Mouse (Mus musculus) left cerebral cortex, postnatal 25 days (tissue): ENCODE results near the gene Opcml. TPM values are rescaled to one million over a fixed set of nuclear protein-coding genes. Genes with fewer than 3 reads are reported as not detected.
A peak's percentile ranks its signal among the peaks of the same experiment; 100 is the strongest.

Experiments used
- DNase-seq, 2 experiments: peaks; one replicate each; pipeline ENCODE4 v3.0.0; 2022; ENCODE audit warnings: low spot score in 2 of 2, mixed read lengths in 1 of 2
- intact Hi-C: fragments of 180-260 bp; cut with DNase I; formaldehyde crosslinking; loops from one replicate; pipeline ENCODE4 v1.15.1; 2025
- total RNA-seq, 2 experiments: library from RNA; stranded (reverse); gene quantifications; 2 replicates each; pipeline ENCODE4 v1.2.3; 2021

Opcml gene
- total RNA-seq, 2 experiments from 2014 or later = 272 to 283 TPM

DNA sequence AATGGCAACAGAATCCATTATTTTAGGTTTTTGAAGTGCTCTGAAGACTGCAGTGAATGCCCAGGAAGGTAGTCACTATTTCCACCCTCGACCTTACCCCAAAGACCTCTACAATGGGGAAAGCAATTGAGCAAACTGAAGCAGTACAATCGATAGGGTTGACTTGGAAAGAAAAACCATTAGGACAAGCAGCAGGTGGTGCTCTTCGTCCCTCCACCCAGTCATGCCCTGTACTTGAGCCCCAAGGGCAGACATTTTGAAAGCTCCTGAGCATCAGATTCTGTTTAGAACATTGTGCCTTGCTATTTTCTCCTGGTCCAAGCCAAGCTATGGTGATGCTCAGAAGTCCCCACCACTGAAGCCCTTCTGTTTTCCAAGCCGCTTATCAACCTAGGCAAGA lies 744.4 kb downstream of the Opcml start:
- intact Hi-C loops = no loop called here
- DNase-seq = no peak

DNA sequence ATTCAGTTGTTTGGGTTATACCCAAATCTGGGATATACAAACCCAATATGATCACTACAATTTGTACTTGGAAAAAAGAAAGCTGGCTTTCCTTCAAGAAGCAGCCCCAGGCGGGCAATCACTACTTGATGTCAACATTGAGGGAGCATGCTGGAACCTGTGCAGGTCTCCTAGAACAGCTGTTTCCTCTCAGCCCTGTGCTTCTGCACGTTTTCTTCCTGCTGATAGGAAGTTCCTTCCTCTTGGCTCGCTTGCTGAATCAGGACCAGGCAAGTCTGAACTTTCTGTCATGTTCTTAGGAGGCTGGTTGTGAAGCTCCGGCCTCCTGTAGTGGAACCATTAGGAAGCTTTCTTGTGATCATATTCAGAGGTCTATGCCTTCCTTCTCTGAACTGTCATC lies 746.1 kb downstream of the Opcml start:
- no peak for DNase-seq
- intact Hi-C loops = no loop called here

DNA sequence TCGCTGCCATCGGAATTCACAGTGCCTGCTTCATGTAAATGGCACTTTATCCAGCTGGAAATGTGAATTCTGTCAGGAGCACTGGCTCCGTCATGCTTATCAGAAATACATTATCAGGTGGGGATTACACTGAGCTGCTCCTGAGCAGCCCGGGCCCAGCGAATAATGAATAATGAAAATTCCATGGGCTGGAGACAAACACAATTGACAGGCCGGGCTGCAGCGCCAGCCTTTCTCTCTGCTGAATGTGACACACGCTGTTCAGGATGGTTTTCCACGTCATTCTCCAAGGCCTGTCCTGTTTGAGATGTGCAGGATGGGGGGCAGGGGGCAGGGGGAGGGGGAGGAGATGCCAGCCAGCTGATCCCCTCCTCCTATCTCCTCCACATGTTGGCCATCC lies 757.6 kb downstream of the Opcml start:
- intact Hi-C loops = no loop called here
- no peak for DNase-seq

DNA sequence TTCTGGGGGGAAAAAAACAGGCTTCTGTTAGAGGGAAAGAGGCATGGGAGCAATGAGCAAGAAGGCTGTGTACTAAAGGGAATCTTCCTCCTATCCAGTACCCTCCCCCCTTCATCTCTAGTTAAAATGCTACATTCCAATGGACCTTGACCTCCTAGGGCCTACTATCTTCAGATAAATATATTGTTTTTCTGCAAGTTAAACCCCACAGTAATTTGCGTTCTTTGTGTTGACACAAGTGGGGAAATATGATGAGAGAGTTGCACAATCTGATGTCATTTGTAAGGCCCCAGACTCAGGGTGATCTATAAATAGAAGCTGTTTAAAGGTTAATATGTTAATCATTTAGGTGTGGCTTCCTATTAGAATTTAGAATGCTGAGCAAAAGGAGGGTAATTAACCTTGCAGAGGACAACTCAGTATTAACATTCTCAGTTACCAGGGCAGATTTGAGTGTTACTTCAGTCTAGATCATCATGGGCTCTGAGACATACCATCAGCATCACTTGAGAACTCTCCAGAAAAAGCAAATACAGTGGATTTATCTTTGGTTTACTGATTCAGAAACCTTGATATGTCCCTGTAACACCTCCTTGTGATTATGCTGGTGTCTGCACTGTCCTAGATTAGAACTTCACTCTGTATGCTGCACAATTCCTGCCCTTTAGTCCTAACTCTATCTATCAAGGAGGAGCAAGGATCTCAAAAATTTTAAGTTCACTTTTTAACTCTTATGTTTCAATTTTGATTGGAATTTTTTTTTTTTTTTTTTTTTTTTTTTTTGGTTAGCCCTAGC lies 762.0 kb downstream of the Opcml start:
- no peak for DNase-seq
- intact Hi-C loops = no loop called here

DNA sequence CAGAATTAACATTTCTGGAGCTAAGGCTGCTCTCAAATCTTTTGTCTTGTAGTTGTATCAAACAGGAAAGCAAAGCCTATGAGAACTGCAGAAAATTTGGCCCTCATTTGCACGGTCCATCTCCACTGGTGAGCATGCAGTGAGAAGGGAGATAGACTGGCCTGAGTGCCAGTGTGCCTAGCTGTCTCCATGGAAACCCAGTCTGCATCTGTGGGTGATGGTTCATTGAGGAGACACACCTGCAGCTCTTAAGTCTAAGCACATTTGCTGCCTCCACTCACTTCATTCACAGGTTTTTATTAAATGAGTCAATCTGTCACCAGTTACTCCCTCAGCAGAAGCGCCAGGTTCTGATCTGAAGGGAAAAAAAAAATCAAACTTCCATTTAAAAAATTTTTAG lies 768.1 kb downstream of the Opcml start:
- no peak for DNase-seq
- intact Hi-C loops = no loop called here

DNA sequence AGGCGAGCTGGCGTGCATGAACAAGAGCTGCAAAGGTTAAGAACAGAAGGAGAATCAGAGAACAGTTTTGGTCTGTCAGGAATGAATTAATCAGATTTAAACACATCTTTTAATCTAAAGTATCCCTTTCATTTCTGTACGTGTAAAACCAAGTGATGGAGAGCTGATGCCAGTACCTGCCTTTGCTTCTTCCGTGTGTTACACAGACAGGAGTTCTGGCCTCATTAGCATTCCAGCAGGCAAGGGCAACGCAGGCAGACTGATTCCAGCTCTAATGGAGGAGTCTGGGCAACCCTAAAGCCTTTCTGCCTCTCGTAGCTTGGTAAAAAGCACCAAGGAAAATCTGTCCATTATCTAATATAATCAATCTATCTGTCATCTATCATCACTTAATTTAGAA lies 771.2 kb downstream of the Opcml start:
- DNase-seq = no peak
- intact Hi-C loops = no loop called here

DNA sequence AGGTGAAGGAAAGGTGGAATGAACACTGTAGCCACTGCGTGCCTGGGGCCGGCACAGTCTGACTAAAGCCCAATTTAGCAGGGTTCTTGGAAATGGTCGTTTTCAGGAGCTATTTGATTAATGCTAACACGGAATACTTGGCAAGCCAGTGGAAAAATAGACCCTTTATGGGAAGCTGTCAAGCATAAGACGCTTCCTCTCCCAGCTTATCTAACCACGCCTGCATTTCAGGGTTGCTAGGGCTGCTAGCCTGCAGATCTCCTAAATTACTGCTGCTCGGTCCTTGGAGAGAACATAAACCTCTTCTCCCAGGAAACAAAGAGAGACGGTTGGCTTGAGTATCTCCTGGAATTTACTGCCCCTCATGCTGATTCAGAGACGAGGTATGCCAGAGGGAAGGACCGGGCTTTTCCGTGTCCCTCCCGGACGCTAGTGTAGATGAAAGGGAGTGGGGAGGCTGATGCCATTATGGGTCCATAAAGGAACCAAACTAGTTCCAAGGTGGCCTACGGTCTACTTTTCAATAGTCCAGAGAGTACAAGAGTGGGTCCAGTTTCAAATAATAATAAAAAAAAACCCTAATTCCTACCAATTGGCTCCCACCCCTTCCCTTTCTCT lies 772.6 kb downstream of the Opcml start:
- DNase-seq = no peak
- intact Hi-C loops = no loop called here

DNA sequence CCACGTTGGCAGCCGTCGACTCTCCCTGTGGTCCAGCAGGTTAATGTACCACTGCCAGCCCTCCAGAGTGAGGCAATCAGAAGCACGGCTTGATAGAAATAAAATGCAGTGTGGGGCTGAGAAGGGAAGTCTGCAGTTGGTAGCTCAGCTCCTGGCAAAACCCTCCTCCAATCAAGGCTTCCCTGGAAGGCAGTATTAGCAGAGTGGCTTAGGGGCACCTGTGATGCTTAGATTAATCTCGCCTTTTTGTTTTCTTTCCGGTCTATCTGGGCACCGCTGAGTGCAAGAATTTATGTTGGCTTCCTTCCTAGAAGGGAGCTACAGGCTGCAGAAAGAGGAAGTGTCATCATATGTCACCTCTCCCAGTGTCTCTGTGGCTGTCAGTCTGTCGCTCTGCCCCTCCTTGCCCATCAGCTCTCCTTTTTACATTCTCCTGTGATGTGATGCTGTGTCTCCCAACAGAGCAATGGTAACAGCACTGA lies 778.5 kb downstream of the Opcml start:
- DNase-seq = peak in 1 of 2 experiments; percentile 37
- intact Hi-C loops = no loop called here

DNA sequence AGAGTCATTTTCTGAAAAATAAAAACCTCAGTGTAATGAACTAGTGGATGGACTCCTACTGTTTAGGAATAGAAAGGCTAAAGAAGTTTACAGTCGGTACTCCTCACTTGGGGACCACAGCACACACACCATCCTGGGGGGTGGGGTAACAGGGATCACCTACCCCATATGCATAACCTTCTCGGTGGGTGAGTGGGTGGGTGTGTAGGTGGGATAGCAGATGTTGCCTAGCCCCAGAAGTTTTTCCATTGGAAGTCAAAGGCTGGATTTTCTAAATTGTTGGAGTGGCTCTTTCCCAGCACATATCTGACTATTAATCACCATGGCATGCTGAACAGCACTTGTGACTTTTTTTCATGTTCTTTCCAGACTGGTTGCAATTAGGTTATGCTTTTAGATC lies 779.2 kb downstream of the Opcml start:
- intact Hi-C loops = no loop called here
- peak in 1 of 2 experiments; percentile 73 for DNase-seq

DNA sequence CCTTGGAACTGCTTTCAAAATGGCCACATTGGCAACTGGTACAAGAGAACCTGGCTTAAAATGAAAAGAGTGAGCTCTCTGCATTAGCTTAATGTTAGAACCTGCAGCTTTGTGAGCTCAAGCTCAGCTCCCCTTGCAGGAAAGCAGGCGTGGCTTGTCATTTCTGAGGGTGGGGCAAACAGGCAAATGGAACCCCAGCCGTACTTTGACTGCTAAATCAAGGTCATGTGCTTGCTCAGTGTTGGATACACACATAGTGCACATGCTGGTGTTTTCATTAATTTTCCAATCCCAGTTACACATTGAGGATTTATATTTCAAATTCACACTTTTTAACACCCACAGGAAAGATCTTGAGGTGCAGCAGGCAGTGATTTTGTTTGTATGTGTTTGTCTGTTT lies 781.1 kb downstream of the Opcml start:
- no peak for DNase-seq
- intact Hi-C loops = no loop called here

DNA sequence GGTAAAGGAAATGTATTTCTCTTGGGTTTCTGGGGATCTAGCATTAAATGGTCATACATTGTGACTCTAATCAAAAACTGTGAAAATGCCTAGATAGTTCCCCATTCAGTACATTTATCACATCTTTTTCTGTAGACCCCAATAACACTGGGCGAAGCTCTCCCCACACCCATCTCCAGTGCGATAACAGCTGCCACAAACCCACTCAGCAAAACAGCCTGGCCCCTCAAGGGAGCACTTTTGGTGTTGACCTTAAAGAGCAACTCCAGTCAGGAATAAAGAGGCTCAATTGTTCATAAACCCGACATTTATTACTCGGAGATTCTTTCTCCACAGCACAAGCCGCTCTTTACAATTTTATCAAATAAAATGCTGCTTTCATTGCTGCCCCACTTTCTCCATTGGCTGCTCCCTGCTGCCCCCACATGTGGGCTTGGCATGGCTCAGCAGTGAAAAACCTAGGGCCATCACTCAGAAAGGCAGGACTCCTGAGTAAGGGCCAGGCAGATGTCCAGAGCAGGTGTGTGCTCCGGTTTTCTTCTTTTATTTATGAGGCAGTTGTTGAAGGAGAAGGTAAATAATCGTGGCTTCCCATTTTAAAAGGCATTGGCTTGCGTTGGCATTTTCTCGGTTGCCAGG lies 781.7 kb downstream of the Opcml start:
- intact Hi-C loops = no loop called here

DNA sequence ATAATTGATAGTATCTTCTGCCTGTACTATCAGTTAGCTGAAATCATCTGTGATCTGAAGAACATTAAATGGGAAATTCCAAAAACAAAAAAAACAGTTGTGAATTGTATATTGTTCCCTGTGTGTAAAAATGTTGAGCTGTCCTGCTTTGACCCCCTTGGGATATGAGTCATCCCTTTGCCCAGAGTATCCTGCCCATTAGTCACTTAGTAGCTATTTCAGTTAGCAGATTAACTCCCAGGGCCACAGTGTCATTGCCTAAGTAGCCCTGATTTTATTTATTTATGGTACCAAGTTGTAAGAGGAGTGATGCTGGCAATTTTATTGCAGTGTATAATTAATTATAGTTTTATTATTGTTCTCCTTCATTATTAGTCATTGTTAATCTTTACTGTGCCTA lies 788.2 kb downstream of the Opcml start:
- intact Hi-C loops = no loop called here
- DNase-seq = no peak

More for the DNA sequence above, 781.7 kb downstream of the Opcml start:
- peak in 1 of 2 experiments; percentile 36 for DNase-seq

DNA sequence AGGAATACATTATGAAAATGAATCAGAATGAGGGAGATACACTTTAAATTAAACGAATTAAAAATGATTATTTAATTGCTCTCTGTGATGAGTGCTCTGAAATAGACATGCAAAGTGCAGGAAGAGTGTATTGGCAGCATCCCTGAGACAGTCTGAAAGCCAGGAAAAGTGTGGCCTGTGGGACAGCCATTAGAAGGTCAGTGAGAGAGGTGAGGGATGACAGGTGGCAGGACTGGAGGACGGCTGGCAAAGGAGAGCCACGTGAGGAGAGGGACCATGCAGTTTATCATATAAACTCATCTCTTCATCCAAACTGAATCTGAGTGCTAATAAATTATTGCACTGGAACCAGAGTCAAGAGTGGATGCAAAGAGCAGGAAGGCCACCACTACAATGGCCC lies 796.7 kb downstream of the Opcml start:
- no peak for DNase-seq
- intact Hi-C loops = no loop called here

DNA sequence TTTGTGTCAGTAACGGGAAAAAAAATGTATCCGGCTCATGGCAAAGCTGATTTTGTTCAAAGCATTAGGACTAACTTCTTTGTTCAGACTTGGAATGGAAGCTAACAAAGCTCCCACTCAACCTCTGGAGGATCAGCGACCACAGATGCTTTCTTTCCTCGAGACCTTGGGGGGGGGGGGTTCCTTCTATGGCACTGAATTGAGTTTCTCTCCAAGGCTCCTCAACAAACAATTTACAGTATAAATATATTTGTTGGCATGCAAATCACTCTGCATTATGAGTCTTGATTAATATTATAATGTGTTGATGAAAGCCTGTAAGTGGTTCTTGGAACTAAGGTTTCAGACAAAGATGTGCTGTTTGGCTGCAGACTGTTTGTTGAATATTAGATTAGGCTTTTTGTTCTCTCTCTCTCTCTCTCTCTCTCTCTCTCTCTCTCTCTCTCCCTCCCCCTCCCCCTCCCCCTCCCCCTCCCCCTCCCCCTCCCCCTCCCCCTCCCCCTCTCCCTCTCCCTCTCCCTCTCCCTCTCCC lies 797.3 kb downstream of the Opcml start:
- intact Hi-C loops = no loop called here
- DNase-seq = no peak

DNA sequence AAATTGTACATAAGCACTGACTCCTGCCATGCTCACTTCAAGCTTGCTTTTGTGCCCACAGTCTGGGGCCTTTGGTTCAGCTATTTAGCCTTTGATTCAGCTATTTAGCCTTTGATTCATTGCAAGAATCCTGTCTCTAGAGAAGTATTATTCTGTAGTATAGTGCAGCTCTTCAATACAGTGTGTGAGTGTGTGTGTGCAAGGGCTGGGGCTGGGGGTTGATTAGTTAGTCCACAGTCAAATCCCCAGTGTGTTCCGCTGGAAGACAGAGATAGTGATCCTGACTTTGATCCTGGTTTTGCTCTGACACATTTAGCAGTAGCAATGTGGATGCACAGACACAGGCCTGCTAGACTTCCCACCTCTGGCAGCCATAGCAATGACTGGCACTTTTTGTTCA lies 797.9 kb downstream of the Opcml start:
- intact Hi-C loops = no loop called here
- no peak for DNase-seq

DNA sequence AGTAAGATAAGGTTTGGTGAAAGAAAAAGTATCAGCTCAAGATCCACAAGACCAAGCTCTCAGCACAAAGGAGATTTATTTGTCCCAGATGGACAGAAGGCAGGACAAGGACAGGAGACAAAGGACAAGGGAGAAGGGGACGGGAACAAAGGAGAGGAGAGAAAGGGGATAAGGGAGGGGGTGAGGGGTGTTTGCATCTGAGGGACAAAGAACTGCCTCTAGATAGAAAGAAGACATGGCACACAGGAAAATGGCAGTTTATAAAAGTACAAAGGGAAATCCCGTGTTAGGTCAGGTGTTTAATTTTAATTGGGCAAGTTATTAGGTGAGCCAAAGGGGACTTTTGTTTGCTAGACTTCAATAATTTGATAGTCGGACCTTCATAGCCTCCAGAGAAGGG lies 801.6 kb downstream of the Opcml start:
- intact Hi-C loops = no loop called here
- DNase-seq = no peak

DNA sequence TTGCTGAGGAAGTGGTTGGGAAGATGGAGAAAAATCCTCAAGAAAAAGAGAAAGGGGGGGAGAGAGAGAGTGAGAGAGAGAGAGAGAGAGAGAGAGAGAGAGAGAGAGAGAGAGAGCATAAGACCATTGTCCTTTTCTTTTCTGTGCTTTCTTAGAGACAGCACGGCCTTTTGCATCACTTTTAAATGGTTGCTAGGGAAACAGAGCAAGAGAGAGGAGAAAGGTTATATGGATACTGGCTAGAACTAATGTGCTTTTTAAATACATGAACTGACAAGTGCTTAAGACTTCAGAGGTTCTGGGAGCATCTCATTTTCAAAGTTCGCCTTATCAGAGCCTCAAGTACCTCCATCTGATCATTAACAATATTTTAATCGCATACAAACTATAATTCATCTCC lies 804.5 kb downstream of the Opcml start:
- intact Hi-C loops = no loop called here
- no peak for DNase-seq

DNA sequence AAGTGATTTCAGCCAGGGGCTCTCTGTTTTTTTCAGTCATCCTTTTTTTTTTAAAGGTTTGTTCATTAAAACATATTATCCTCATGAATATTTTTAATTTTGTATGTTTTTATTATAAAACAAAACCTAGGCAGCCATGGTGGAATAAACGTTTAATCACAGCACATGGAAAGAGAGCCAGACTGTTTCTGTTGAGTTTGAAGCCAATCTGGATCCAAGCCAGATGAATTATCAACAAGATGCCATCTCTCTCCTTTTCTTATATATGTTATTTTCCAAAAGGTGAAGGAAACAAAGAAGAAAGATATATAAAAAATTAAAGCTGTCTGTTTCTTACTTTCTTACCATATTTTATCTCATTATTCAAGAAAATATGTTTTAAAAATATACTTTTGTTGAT lies 815.0 kb downstream of the Opcml start:
- intact Hi-C loops = no loop called here
- no peak for DNase-seq

DNA sequence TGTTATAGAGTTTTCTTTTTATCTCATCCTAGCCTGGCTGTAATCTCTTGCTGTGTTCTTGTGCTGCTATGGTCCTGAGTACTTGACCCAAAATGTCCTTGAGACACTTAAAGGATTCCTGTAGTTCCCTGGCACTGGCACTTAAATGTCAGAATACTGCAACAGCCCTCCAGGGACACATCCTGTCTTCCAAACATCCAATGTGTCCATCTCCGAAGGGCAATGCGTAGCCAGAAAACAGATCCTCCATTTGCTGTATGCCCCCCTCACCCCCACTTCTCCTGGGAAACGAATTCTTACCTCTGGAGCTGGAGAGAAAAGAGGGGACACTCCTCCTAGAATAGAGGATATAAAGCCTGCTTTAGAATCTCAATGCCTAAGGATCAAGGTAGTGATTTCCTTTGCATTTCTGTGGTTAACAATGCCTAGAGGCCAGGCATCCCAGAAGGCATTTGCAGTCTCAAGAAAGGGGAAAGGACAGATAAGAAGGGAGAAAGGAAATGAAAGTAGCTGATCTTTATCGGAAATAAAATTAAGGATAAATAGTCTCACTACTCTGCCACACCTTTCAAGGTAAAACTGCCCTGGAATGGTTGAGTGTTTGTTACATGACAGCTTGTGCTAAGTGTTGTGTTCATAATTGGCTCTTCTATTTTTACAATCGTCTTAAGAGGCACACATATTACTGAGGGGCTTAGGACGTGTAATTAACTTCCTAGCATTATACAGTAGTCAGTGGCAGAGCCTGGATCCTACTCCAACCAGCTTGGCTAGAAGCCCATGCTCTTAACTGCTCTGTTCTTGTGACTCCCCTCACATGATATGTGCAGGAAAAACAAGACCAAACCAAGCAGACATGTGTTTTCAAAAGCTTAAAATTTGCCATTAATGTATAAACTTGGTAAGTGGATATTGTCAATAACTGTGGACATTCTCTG lies 823.4 kb downstream of the Opcml start:
- no peak for DNase-seq
- intact Hi-C loops = no loop called here

DNA sequence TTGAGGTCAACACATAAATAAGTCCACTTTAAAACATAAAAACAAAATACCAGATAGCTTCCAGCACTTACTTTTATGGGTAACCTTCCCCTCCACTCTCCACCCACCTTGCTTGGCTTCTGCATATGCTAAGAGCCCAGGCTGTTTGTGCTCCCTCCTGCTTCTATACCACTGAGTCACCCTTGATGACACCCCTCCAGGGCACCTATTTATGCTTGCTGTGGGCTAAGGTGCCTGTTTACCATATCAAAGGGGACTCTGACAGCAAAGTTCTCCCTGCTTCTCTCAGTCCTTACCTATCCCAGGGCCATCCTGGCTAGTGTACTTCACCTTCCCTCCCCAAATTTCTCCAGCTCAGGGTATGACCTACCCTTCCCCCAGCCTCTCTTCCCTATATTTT lies 824.9 kb downstream of the Opcml start:
- intact Hi-C loops = no loop called here
- DNase-seq = no peak
